Mouse (Mus musculus): ENCODE results near the gene Pmpcb.

DNA sequence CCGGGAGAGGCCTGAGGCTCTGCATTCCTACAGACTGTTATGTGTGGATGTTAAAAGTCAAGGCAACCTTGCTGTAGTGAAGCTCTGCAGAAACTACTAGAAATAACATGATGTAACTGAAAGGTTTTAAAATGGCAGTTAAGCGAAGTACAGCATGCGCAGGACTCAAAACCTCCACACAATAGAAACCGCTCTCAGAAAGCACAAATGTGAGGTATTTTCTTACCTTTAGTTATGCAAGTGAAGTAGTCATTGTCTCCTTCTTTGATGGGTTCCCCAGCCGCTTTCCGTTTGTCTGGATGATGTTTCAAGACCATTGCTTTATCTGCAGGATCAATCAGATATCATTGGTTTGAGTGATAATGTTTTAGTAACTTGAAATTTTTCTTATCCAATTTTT is 39.5 kb downstream of the Pmpcb start:
- no peak for TF ChIP-seq EP300 (IDR thresholded peaks at IDR 0.05; ENCODE audit: low read depth)
- no peak for TF ChIP-seq CTCF (IDR thresholded peaks at IDR 0.05; ENCODE audit: low read depth)
